Mouse (Mus musculus) ES-E14 (cell line): ENCODE measurements at regions not wholly inside any gene's neighbourhood (a gene's known extent, or its start where the extent isn't known, plus 50 kb on each side); places are given as distances from the start of the nearest gene placed in this dataset.

Experiments used
- DNase-seq: peaks from one replicate; pipeline ENCODE4 v3.0.0-alpha.2; 2013; ENCODE audit warnings: low read depth, low spot score
- H3K27ac ChIP-seq: 2 replicates; pipeline ENCODE4 v1.5.1; 2012; ENCODE audit warnings: low read depth, mild to moderate bottlenecking, low read length, moderate library complexity, mixed read lengths; ENCODE audit not compliant: poor library complexity, insufficient read depth, severe bottlenecking
- H3K36me3 ChIP-seq: 2 replicates; pipeline ENCODE4 v1.6.1; 2012; ENCODE audit warnings: mild to moderate bottlenecking, low read length, moderate library complexity, mixed read lengths; ENCODE audit not compliant: control insufficient read depth, poor library complexity, insufficient read depth, severe bottlenecking
- H3K4me1 ChIP-seq, 2 experiments: fragments of 150-350 bp in 1 of 2; sonication (generic) in 1 of 2; 2 replicates each; pipeline ENCODE4 v1.6.1; 2012; ENCODE audit warnings: low read length in 2 of 2, mild to moderate bottlenecking in 1 of 2, mixed read lengths in 1 of 2; ENCODE audit not compliant: control insufficient read depth in 2 of 2, insufficient read depth in 2 of 2, poor library complexity in 1 of 2
- H3K4me3 ChIP-seq, 2 experiments: fragments of 150-350 bp in 1 of 2; sonication (generic) in 1 of 2; 2 replicates each; pipeline ENCODE4 v1.5.1; 2012; ENCODE audit warnings: low read length in 2 of 2, low read depth in 1 of 2, mild to moderate bottlenecking in 1 of 2, mixed read lengths in 1 of 2; ENCODE audit not compliant: insufficient read depth in 1 of 2, poor library complexity in 1 of 2, severe bottlenecking in 1 of 2
- H3K9ac ChIP-seq: 2 replicates; pipeline ENCODE4 v1.6.1; 2012; ENCODE audit warnings: low read depth, mild to moderate bottlenecking, low read length, mixed read lengths; ENCODE audit not compliant: poor library complexity, insufficient read depth, severe bottlenecking
- H3K9me3 ChIP-seq: fragments of 150-350 bp; sonication (generic); 2 replicates; pipeline ENCODE4 v1.6.1; 2012; ENCODE audit warnings: low read depth, mild to moderate bottlenecking, low read length; ENCODE audit not compliant: control insufficient read depth, insufficient read depth
- CHD2 ChIP-seq: IDR thresholded peaks from 2 replicates; pipeline ENCODE4 v1.6.1; 2014; ENCODE audit warnings: mild to moderate bottlenecking, low read depth, low read length, inconsistent platforms
- HCFC1 ChIP-seq: IDR thresholded peaks from 2 replicates; pipeline ENCODE4 v1.6.1; 2012; ENCODE audit warnings: low read length, inconsistent platforms, borderline replicate concordance; ENCODE audit not compliant: insufficient read depth
- MAFK ChIP-seq: IDR thresholded peaks from 2 replicates; pipeline ENCODE4 v1.6.1; 2014; ENCODE audit warnings: mild to moderate bottlenecking, low read depth, low read length, inconsistent platforms; ENCODE audit not compliant: insufficient read depth
- ZC3H11A ChIP-seq: IDR thresholded peaks from 2 replicates; pipeline ENCODE4 v1.6.1; 2012; ENCODE audit warnings: low read depth, mild to moderate bottlenecking, inconsistent platforms, low read length, borderline replicate concordance
- ZNF384 ChIP-seq: IDR thresholded peaks from 2 replicates; pipeline ENCODE4 v1.6.1; 2012; ENCODE audit warnings: low read depth, low read length, inconsistent platforms
- in situ Hi-C, 2 experiments: fragments of 600-800 bp; cut with MboI; formaldehyde crosslinking; loops; one replicate each; pipeline ENCODE4 v1.15.1; 2025; ENCODE audit warnings: low sequenced_read_pairs in 2 of 2, inconsistent platforms in 1 of 2; ENCODE audit not compliant: unreplicated experiment in 2 of 2

DNA sequence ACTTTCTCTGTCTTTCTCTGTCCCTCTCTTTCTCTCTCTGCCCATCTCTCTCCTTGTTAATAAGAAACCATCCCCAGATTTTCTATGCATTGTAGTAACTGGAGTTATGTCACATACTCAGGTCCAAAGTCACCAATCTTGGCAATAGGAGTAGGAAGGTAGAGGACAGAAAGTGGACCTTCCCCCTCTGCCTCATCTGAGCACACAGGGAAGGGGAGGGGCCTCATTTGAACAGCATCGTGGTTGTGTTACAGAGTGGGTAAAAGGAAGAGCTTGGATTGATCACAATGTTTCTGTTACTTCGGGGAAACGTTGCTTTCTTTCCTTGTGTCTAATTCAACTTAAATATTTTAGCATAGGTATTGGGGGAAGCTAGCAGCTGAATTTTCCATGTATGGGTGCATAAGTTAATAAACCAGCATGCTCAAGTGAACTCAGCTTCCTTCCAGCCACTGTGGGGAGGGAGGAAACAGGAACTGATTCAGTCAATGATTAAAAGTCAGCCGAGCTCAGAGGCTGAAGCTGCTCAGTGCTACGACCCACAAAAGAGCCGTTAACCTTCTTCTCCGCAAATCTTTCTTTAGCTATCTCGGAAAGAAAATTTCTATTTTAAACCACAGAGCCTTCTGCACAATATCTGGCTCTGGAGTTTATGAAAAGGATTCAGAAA is 243.5 kb downstream of the Hace1 start:
- Histone ChIP-seq H3K4me1 (no peaks in the 10 kb centered on the region), H3K4me3 (no peak overlapping the region), H3K27ac (no peak overlapping the region), H3K9ac (no peak overlapping the region), H3K36me3 (0 out of 2 replicates have a peak, but pooled peaks cover 2% of the 10 kb centered on the region), H3K9me3 (no peaks in the 10 kb centered on the region)
- TF ChIP-seq HCFC1: no peak
- TF ChIP-seq ZC3H11A: no peak
- in situ Hi-C loops: no loop called here
- no peak for DNase-seq

DNA sequence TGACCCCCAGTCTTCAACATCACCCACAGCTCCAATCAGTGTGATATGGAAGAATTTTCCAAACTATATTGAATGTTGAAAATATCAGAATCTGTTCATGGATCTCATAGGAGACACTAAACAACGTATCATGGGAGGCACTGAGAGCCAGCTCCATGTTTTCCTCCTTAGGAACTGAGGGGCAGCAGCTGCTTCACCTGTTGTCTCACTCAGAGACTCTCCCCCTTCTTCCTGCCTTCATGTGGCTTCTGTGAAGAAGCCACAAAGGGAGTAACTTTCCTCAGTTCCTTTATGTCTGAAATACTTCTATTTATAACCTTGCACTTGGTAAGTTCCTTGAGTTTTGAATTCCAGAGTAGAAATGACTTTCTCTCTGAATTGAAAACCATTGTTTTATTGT is 244.6 kb downstream of the Hace1 start:
- in situ Hi-C loops: no loop called here

DNA sequence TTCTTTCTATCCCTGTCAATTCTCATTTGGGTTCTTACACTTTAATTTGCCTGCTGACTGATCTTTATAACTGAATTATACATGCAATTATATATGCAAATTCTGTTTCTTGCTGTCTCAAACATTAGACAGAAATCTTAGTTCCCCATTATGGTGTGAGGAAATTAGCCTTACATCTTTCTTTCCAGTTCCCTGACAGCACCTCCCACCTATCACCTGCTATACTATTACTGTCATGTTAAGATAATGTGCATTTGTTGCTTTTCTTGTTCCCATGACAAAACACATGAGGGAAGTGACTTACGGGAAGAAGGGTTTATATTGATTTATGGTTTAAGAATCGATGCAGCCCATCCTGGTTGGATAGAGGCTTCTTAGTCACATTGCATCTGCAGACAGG is 246.0 kb downstream of the Hace1 start:
- Histone ChIP-seq H3K4me3 (no peak overlapping the region), H3K9ac (no peak overlapping the region), H3K9me3 (no peaks in the 10 kb centered on the region), H3K27ac (no peak overlapping the region), H3K4me1 (no peaks in the 10 kb centered on the region), H3K36me3 (no peaks in the 10 kb centered on the region)
- TF ChIP-seq ZC3H11A: no peak
- TF ChIP-seq CHD2: no peak
- no peak for TF ChIP-seq HCFC1
- TF ChIP-seq ZNF384: no peak
- no peak for TF ChIP-seq MAFK
- no peak for DNase-seq
- in situ Hi-C loops: no loop called here

More for the DNA sequence above, 244.6 kb downstream of the Hace1 start:
- Histone ChIP-seq H3K4me1 (no peaks in the 10 kb centered on the region), H3K9me3 (no peaks in the 10 kb centered on the region), H3K4me3 (no peak overlapping the region), H3K27ac (no peak overlapping the region), H3K36me3 (no peaks in the 10 kb centered on the region), H3K9ac (no peak overlapping the region)
- TF ChIP-seq ZNF384 (no peak), CHD2 (no peak), ZC3H11A (no peak), HCFC1 (no peak), MAFK (no peak)
- DNase-seq: no peak

DNA sequence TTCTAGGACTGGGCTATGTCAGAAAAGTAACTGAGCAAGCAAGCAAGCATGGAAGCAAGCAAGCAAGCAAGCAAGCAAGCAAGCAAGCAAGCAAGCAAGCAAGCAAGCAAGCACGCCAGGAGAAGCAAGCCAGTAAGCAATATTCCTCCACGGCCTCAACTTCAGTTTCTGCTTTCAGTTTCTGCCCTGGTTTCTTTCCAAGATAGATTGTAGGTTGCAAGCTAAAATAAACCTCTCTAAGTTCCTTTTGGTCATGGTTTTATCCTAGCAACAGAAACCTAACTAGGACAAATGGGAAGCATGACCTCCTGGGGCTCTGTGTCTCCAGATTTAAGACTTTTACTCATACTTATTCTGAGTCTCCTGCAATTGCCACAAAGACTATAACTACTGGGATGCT is 271.0 kb downstream of the Hace1 start:
- Histone ChIP-seq H3K4me3 (no peak overlapping the region), H3K4me1 (no peaks in the 10 kb centered on the region), H3K9me3 (no peaks in the 10 kb centered on the region), H3K36me3 (no peaks in the 10 kb centered on the region), H3K27ac (no peak overlapping the region), H3K9ac (no peak overlapping the region)
- in situ Hi-C loops: no loop called here
- DNase-seq: no peak
- TF ChIP-seq HCFC1: no peak
- TF ChIP-seq ZNF384: no peak
- TF ChIP-seq CHD2: no peak
- no peak for TF ChIP-seq MAFK
- TF ChIP-seq ZC3H11A: no peak

DNA sequence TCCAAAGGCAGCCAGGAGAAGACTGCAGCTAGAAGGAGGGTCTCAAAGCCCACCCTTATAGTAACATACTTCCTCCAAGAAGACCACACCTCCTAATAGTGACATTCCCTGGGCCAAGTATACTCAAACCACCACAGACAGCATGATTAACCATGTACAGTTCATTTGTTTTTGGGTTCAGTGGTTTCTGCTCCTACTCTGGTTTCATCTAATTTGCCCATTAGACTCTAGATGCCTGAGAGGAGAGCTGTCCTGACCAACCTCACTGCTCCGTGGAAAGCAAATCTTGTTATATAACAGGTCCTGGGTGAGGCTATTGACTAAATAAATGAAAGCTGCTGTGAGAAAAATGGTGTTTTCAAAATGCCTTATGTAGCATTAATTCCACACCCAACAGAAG is 272.2 kb downstream of the Hace1 start:
- no peaks in the 10 kb centered on the region for H3K4me1 ChIP-seq
- DNase-seq: no peak
- no peak overlapping the region for H3K9ac ChIP-seq
- no peak overlapping the region for H3K27ac ChIP-seq
- no peaks in the 10 kb centered on the region for H3K9me3 ChIP-seq
- in situ Hi-C loops: no loop called here
- no peak for TF ChIP-seq CHD2
- no peak for TF ChIP-seq HCFC1
- no peak for TF ChIP-seq ZC3H11A
- TF ChIP-seq ZNF384: no peak
- no peak for TF ChIP-seq MAFK
- no peaks in the 10 kb centered on the region for H3K36me3 ChIP-seq
- H3K4me3 ChIP-seq: no peak overlapping the region
